Mouse (Mus musculus): ENCODE results near the gene Pcbp2. TPM values are rescaled to one million over a fixed set of nuclear protein-coding genes. Genes with fewer than 3 reads are reported as not detected.

Pcbp2 gene
- total RNA-seq, 2 experiments from 2014 or later: 152 to 749 TPM

DNA sequence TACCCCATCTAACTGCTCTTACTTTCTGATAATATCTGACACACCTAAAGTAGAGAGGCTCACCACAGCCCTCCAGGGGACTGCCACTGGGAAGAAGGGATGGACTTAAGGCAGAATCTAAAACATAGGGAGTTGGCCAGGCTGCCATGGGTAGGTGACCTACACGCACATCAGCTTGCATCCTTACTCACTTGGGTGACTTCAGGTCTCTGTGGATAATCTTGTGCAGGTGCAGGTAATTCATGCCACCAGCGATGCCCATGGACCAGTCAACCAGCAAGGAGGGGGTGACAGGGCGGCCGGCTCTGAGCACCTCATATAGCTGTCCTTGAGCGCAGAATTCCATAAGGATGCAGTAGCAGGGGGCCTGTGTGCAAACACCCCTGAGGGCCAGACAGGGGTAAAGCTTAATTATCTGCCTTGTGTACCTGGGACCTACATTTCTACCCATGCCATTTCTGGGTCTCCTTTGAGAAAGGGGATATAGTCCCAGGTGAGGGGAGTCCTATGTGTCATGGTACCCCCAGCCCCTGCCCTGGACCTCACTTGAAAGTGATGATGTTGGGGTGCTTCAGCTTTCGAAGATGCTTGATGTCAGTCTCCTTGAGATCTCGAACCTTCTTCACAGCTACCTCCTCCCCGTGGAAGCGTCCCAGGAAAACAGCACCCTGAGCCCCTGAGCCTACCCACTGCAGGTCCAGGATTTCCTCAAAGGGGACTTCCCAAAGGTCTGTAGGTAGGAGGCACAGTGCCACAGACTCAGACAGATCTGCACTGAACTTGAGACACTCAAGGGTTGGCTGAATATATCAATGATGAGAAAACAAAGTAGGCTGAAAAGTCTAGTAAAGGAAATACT is 33.8 kb downstream of the Pcbp2 start:
- no peak for ATAC-seq (replicated peaks; ENCODE audit: low FRiP score, low TSS enrichment, poor library complexity, severe bottlenecking)

DNA sequence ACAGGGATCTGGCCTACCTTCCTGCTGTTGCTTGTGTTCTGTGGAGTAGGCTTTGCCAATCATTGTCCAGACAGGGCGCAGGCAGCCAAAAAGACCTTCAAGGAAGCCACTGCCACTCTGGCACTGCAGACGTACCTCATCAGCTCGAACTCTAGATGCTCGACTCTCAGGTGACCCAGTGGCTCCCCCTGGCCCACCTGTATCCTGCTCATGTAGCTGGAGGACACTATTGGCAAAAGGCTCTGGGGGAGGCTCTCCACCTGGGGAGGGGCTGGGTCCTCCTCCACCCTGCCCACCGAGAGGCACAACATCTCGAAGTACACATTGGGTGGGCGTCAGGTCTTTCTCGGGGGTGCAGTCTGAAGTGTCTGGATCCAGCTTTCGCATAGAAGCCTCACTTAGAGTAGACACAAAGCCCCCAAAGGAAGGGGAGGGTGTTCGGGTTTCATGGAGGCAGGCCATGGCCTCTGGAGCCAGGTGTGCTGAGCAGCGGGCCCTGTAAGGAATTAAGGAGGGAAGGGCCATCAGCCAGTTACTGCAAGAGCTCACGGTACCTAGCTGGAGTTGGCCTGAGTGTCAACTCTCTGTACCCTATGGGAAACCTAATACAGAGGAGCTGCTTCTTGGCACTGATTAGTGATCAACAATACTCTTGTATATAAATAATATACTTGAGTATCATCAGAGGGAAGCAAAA is 34.9 kb downstream of the Pcbp2 start:
- peak; percentile 10; the same call in 1 of the 2 replicates for ATAC-seq (replicated peaks; ENCODE audit: low FRiP score, low TSS enrichment, poor library complexity, severe bottlenecking)

DNA sequence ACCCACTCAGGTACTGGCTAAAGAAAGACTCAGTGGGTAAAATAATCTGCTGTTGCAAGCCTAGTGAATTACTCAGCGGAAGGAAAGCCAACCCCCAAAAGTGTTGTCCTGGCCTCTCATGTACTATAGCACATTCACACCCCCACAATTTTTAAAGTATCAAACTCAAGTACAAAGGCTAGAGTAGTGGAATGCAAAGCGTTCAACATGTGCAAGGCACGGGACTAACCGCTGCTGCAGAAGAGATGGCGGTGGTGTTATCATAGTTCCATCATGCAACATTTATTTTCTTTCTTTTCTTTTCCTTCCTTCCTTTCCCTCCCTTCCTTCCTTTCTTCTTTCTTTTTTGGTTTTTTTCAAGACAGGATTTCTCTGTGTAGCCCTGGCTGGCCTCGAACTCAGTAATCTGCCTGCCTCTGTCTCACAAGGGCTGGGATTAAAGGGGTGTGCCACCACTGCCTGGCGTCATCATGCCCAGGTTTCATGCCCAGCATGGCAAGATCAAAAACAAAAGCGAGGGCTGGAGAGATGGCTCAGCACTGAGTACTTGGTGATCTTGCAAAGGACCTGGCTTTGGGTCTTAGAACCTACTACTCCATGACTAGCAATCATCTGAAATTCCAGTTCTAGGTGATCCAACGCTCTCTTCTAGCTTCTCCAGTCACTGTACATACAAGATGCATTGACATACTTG is 35.6 kb downstream of the Pcbp2 start:
- ATAC-seq (replicated peaks; ENCODE audit: low FRiP score, low TSS enrichment, poor library complexity, severe bottlenecking): no peak

DNA sequence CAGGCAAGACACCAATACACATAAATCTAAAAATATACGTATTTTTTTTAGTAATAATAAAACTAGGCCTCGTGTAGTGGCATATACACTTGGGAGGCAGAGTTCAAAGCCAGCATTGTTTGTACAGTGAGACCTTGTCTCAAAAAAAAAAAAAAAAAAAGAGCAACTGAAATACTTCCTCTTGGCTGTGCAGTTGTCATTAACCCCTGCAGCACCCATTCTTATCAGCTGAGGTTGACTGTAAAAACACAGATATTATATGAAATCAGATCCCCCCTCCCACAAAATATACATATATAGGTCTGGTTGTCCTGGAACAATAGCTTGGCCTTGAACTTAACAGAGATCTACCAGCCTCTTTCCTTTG is 36.1 kb downstream of the Pcbp2 start:
- ATAC-seq (replicated peaks; ENCODE audit: low FRiP score, low TSS enrichment, poor library complexity, severe bottlenecking): no peak

DNA sequence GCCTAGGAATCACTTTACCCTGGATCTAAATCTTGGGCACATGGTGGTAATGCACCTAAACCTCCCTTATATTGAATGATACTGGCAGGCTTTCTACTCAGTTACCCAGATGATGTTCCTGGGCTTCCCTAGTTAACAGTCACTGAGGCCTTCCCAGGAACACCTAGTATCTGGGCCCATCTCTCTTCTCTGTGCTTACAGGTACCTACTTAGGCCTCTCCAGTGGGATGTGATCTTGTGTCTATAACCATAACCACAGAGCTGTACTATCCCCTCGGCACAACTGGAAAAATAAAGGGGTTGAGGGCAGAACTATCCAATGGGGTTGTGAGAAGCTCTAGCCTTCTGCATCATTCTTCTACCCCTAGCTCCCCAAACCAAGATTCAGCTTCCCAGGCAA is 36.5 kb downstream of the Pcbp2 start:
- no peak for ATAC-seq (replicated peaks; ENCODE audit: low FRiP score, low TSS enrichment, poor library complexity, severe bottlenecking)

DNA sequence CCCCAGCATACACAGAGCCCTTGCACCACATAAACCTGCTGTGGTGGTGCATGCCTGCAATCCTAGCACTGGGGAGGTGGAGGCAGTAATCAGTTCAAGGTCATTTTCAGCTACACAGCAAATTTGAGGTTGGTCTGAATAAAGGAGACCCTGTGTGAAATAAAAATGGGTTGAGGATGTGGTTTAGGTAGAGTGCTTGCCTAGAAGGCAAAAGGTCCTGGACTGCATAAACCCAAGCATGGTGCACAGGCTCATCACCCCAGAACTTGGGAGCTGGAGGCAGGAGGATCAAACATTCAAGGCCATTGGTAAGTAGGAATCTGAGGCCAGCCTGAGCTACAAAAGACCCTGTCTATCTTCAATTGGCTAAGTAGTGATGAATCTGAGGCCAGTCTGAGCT is 37.2 kb downstream of the Pcbp2 start:
- no peak for ATAC-seq (replicated peaks; ENCODE audit: low FRiP score, low TSS enrichment, poor library complexity, severe bottlenecking)

DNA sequence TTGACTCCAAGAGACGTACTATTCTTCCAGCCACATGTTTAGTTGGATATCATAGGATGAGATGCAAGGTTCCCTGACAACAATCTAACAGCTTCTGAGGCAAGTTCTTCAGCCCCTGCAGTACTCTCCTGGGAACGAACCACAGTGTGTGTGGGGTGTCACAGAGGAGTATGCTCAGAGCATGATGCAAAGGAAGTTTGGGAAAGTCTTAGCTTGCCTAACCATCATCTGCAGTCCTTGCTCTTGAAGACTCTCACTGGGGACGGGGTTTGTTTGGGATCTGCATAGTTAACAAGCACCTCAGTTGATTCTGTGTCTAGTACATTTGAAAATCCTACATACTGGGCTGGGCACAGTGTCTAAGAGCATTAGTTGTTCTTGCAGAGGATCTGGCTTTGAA is 38.0 kb downstream of the Pcbp2 start:
- ATAC-seq (replicated peaks; ENCODE audit: low FRiP score, low TSS enrichment, poor library complexity, severe bottlenecking): no peak

DNA sequence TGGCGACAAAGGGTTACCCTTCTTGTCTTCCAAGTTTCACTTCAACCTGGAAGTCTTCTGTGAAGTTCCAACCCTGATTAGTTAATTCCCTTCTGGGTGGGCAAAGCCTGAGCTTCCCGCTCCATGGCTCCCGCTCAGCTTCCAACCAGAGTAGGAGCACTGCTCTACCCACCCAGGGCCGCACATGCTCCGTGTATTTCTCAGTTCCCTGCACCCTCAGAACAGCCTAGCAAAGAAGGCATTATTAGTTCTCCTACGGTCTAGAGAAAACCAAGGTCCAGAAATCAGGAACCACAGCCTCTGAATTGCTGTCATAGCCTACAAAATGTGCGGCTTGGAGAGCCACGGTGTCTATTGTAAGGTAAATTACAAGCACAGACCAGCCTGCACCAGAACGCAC is 39.8 kb downstream of the Pcbp2 start:
- no peak for ATAC-seq (replicated peaks; ENCODE audit: low FRiP score, low TSS enrichment, poor library complexity, severe bottlenecking)

DNA sequence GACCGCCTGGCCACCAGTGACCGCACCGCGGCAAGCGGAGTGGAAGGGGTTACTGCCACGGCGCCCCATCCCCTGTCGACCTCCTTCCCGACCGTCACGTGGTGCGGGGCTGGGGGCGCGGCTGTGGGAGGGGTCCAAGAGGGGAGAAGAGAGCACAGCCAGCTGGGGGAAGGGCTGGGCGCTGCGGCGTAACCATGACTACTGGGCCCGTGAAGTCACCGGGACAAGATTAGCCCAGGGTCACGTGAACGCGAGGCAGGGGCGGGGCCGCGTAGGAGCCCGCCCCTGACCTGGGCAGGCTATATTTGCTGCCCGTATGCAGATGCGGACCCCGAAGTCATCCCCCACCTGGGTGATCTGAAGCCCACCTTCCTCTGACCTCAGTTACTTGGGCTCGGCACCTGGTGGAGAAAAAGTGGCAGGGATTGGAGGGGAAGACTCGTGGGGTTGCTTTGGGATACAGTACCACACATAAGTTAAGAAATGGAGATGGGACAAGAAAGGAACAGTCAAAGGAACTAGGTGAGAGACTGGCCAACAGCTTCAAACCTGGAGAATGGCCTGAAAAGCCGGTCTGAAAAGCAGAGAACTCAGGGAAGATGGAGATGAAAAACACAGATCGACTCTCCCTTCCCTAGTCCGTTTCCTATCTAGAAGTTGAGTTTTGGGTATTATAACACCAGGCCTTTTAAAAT is 40.4 kb downstream of the Pcbp2 start:
- peak; percentile 92 for ATAC-seq (replicated peaks; ENCODE audit: low FRiP score, low TSS enrichment, poor library complexity, severe bottlenecking)

DNA sequence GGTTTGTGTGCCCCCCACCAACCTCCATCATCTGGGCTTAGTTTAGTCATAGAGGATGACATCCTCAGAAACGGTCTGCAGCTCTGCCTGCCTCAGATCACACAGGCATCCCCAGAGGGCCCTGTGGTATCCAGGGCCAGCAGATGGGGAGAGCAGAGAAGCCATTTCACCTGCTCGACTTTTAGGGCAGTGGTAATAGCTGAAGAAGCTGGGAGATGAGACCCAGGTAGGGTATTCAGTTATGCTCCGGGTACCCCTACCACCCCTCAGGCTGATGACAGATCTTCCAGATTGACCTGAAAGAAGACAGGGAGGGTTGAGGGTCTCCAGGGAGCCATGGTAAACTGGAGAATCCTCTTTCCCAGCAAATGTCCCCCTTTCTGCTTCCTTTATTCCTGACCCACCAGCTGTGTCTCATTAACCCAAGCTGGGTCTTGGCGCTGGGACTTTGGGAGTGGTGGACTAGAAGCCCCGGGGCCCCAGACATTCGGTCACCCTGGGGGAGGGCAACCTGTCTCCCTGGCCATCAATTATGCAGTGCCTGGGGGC is 41.0 kb downstream of the Pcbp2 start:
- no peak for ATAC-seq (replicated peaks; ENCODE audit: low FRiP score, low TSS enrichment, poor library complexity, severe bottlenecking)

DNA sequence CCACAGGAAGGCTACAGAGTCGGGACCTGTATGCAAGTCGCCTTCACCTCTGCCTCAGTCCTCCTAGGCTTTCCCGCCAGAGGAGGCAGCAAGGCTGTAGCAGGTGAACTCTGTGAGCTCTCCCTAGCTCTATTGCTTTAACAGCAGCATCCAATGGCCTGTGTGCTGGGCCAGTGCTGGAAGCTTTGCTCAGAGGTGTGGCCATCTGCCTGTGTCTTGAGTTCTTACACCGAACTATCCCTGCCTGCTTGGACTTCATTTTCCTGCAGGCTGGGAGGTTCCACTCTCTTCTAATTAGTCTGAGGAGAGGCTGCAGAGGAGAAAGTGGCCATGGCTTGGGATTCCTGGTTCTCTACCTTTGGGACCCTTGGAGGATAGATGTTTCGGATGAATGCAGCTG is 41.7 kb downstream of the Pcbp2 start:
- ATAC-seq (replicated peaks; ENCODE audit: low FRiP score, low TSS enrichment, poor library complexity, severe bottlenecking): no peak

DNA sequence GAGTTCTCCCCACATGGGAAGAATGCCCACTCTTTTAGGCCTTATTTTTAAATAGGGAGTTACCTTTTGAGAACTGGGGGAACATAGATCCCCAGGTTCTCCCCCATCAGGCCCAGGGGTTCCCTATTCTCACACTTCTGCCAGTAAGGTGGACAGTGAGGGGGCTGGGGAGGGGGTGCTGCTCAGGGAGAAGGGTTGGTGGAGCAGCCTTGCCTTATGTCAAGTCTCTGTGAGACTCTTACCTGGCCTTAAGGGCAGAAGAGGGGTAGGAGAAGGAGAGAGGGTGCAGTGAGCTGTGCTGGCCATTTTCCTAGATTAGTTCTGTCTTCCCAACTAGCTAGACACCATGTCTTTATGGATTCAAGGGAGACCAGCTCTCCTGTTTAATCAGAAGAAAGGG is 42.1 kb downstream of the Pcbp2 start:
- ATAC-seq (replicated peaks; ENCODE audit: low FRiP score, low TSS enrichment, poor library complexity, severe bottlenecking): no peak

DNA sequence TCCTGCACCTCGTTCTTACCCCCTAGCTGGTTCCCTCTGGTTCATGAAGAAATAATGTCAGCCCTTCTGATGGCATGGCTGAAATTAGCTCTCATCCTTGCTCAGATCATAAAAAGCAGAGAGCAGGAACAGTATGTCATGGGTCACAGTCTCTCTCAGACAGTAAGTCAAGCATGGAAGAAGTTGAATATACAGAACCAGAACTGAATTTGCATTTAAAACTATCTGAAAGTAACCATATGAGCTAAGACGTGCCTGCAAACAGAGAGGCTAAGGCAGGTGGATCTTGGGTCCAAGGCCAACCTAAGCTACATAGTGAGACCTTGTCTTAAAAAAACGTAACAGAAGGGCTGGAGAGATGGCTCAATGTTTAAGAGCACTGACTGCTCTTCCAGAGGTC is 42.7 kb downstream of the Pcbp2 start:
- ATAC-seq (replicated peaks; ENCODE audit: low FRiP score, low TSS enrichment, poor library complexity, severe bottlenecking): no peak

DNA sequence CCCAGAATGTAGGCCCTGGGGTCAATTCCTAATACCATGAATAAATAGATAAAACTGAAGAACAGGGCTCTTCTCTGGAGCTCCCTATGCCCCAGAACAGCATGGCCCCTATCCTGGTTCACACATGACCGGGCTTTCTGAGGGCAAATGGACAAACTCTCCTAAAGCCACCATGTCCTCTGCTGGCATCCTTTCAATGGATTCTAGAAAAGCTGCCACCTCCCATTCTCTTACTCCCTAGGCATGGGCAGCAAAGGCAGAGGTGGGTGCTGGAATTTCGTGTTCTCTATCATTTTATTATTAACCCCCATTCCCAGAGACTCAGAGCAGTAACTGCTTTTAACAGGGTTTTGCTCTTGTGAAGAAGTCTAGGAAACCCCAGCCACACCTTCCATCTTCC is 44.9 kb downstream of the Pcbp2 start:
- ATAC-seq (replicated peaks; ENCODE audit: low FRiP score, low TSS enrichment, poor library complexity, severe bottlenecking): no peak

DNA sequence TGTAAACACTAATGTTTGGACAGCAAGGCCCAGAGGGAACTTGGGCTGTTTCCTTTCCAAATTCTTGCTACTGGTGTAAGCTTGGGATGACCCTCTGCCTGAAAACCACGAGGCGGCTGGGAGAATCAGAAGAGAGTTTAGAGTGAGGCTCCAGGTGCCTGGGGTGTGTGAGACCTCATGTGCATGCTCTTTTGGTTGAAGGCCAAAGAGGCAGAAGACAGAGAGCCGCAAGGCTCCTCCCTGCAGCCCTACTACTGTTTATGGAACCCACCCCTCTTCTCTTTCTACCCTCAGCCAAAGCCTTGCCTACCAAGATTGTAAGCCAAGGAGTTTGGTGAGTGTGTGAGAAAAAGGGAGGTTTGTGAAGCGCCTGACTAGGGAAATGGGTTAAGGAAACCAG is 45.5 kb downstream of the Pcbp2 start:
- ATAC-seq (replicated peaks; ENCODE audit: low FRiP score, low TSS enrichment, poor library complexity, severe bottlenecking): no peak

DNA sequence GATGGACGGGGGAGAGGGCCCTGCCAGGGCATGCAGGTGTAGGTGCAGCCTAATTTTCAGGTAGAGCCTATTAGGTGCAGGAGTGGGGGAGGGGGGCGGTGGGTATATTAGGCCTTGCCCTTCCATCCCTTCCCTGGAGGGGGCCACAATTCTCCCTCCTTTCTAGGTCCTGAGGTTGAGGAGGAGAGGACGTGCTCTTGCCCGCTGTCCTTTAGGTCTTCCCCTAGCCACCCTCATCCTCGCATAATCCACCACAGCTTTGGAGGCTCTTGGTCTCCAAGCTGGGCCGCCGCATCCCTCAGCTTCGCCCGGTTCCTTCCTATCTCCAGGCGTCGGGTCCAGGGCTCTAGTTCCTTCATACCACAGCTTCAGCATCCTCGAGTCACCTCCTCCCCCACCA is 46.0 kb downstream of the Pcbp2 start:
- ATAC-seq (replicated peaks; ENCODE audit: low FRiP score, low TSS enrichment, poor library complexity, severe bottlenecking): no peak

DNA sequence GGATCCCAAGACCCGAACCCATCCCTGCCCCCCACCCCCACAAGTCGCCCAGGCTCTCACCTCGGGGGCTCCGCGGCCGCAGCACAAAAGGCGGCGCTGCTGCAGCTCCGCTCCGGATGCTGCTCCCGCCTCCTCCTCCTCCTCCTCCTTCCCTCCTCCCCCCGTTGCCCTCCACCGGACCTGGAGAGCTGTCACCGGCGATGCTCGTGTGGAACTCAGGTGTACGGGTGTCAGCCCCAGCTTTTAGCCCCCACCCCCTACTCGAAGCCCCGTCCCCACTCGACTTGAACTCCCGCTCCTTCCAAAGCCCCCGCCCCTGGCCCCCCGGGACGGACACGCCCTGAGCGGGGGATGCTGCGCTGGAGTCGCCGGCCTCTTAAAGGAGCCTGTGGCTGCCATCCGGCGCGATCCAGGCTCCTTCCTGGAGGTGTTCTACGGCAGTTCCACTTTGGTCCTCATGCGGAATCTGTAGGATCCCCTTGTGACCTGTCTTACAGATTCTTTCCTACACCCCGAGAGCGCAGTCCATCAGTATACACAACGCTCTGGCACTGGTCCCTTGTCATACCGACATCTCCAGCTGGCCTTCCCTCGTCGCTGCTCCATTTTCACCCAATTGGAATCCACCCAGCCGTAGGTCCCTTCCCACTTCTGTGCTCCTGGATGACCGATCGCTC is 46.5 kb downstream of the Pcbp2 start, which contains the start of gene Map3k12:
Map3k12 (minus strand) TSS at position 337 of the 677 bp plus-strand sequence.
- ATAC-seq (replicated peaks; ENCODE audit: low FRiP score, low TSS enrichment, poor library complexity, severe bottlenecking): peak; percentile 9; the same call in 1 of the 2 replicates

DNA sequence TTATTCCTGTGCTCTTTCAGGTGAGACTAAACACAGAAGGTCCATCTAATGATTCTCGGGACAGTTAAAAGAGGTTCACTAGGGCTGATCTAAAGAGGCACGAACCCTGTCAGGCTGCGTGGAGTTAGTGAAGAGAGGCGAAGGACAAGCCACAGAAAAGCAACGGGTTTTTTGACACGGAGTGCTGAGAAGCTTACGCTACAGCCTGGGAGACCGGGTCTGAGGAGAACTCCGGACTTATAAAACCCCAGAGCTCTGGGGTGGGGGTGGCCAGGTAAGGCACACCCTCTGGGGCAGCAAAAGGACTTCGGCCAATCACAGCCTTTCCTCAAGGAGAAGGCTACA is 47.3 kb downstream of the Pcbp2 start:
- no peak for ATAC-seq (replicated peaks; ENCODE audit: low FRiP score, low TSS enrichment, poor library complexity, severe bottlenecking)

Measured in megakaryocyte-erythroid progenitor cell, adult 5-6 weeks (primary cell).